Mouse (Mus musculus) ES-E14 (cell line): ENCODE data around the gene Stox2. TPM values are rescaled to one million over a fixed set of nuclear protein-coding genes. Genes with fewer than 3 reads are reported as not detected.
A peak's percentile ranks its signal among the peaks of the same experiment; 100 is the strongest.

Experiments
- DNase-seq: peaks from one replicate; pipeline ENCODE4 v3.0.0-alpha.2; 2013; ENCODE audit warnings: low read depth, low spot score
- H3K27ac ChIP-seq: 2 replicates; pipeline ENCODE4 v1.5.1; 2012; ENCODE audit warnings: low read depth, mild to moderate bottlenecking, low read length, moderate library complexity, mixed read lengths; ENCODE audit not compliant: poor library complexity, insufficient read depth, severe bottlenecking
- H3K36me3 ChIP-seq: 2 replicates; pipeline ENCODE4 v1.6.1; 2012; ENCODE audit warnings: mild to moderate bottlenecking, low read length, moderate library complexity, mixed read lengths; ENCODE audit not compliant: control insufficient read depth, poor library complexity, insufficient read depth, severe bottlenecking
- H3K4me1 ChIP-seq, 2 experiments: fragments of 150-350 bp in 1 of 2; sonication (generic) in 1 of 2; 2 replicates each; pipeline ENCODE4 v1.6.1; 2012; ENCODE audit warnings: low read length in 2 of 2, mild to moderate bottlenecking in 1 of 2, mixed read lengths in 1 of 2; ENCODE audit not compliant: control insufficient read depth in 2 of 2, insufficient read depth in 2 of 2, poor library complexity in 1 of 2
- H3K4me3 ChIP-seq, 2 experiments: fragments of 150-350 bp in 1 of 2; sonication (generic) in 1 of 2; 2 replicates each; pipeline ENCODE4 v1.5.1; 2012; ENCODE audit warnings: low read length in 2 of 2, low read depth in 1 of 2, mild to moderate bottlenecking in 1 of 2, mixed read lengths in 1 of 2; ENCODE audit not compliant: insufficient read depth in 1 of 2, poor library complexity in 1 of 2, severe bottlenecking in 1 of 2
- H3K9ac ChIP-seq: 2 replicates; pipeline ENCODE4 v1.6.1; 2012; ENCODE audit warnings: low read depth, mild to moderate bottlenecking, low read length, mixed read lengths; ENCODE audit not compliant: poor library complexity, insufficient read depth, severe bottlenecking
- H3K9me3 ChIP-seq: fragments of 150-350 bp; sonication (generic); 2 replicates; pipeline ENCODE4 v1.6.1; 2012; ENCODE audit warnings: low read depth, mild to moderate bottlenecking, low read length; ENCODE audit not compliant: control insufficient read depth, insufficient read depth
- CHD2 ChIP-seq: IDR thresholded peaks from 2 replicates; pipeline ENCODE4 v1.6.1; 2014; ENCODE audit warnings: mild to moderate bottlenecking, low read depth, low read length, inconsistent platforms
- HCFC1 ChIP-seq: IDR thresholded peaks from 2 replicates; pipeline ENCODE4 v1.6.1; 2012; ENCODE audit warnings: low read length, inconsistent platforms, borderline replicate concordance; ENCODE audit not compliant: insufficient read depth
- MAFK ChIP-seq: IDR thresholded peaks from 2 replicates; pipeline ENCODE4 v1.6.1; 2014; ENCODE audit warnings: mild to moderate bottlenecking, low read depth, low read length, inconsistent platforms; ENCODE audit not compliant: insufficient read depth
- ZC3H11A ChIP-seq: IDR thresholded peaks from 2 replicates; pipeline ENCODE4 v1.6.1; 2012; ENCODE audit warnings: low read depth, mild to moderate bottlenecking, inconsistent platforms, low read length, borderline replicate concordance
- ZNF384 ChIP-seq: IDR thresholded peaks from 2 replicates; pipeline ENCODE4 v1.6.1; 2012; ENCODE audit warnings: low read depth, low read length, inconsistent platforms
- in situ Hi-C, 2 experiments: fragments of 600-800 bp; cut with MboI; formaldehyde crosslinking; loops; one replicate each; pipeline ENCODE4 v1.15.1; 2025; ENCODE audit warnings: low sequenced_read_pairs in 2 of 2, inconsistent platforms in 1 of 2; ENCODE audit not compliant: unreplicated experiment in 2 of 2
- total RNA-seq: library from RNA; depleted of rRNA; stranded (reverse); fragments of 300-350 nt; gene quantifications from 2 replicates; pipeline ENCODE4 v1.2.3, GENCODE M21; 2012

Stox2 gene
- total RNA-seq, 1 experiment = 6.8 TPM

GRCm38 (mm10) chr8:47268931-47269330 lies 177.2 kb downstream of the Stox2 start:
- H3K4me1 ChIP-seq = peaks cover 3 to 9% of the 10 kb centered on the region in 2 experiments; a peak in 2 of 4 replicates
- DNase-seq = peak; percentile 9
- no peak overlapping the region for H3K27ac ChIP-seq
- no peak overlapping the region for H3K9ac ChIP-seq
- H3K4me3 ChIP-seq = peak overlapping the region in 1 of 2 experiments; percentile 59; a peak in 2 of 4 replicates
- no peaks in the 10 kb centered on the region for H3K36me3 ChIP-seq
- no peaks in the 10 kb centered on the region for H3K9me3 ChIP-seq
- TF ChIP-seq HCFC1 (no peak), CHD2 (no peak), MAFK (no peak), ZNF384 (no peak), ZC3H11A (no peak)
- in situ Hi-C loops = no loop called here

GRCm38 (mm10) chr8:47268062-47268822 lies 177.9 kb downstream of the Stox2 start:
- no peak overlapping the region for H3K27ac ChIP-seq
- no peak for DNase-seq

GRCm38 (mm10) chr8:47263070-47263843 lies 182.9 kb downstream of the Stox2 start:
- Histone ChIP-seq H3K9ac (no peak overlapping the region), H3K27ac (no peak overlapping the region), H3K4me3 (no peak overlapping the region), H3K4me1 (peaks cover under 1 to 17% of the 10 kb centered on the region in 2 experiments; a peak in 1 of 4 replicates), H3K36me3 (no peaks in the 10 kb centered on the region), H3K9me3 (no peaks in the 10 kb centered on the region)
- TF ChIP-seq HCFC1 = no peak
- TF ChIP-seq CHD2 = no peak
- no peak for TF ChIP-seq MAFK
- TF ChIP-seq ZNF384 = no peak
- no peak for TF ChIP-seq ZC3H11A
- DNase-seq = no peak
- in situ Hi-C loops = no loop called here

More at GRCm38 (mm10) chr8:47268062-47268822, 177.9 kb downstream of the Stox2 start:
- in situ Hi-C loops = no loop called here
- Histone ChIP-seq H3K36me3 (no peaks in the 10 kb centered on the region), H3K4me3 (peak overlapping the region; percentile 47 to 59), H3K9ac (peak overlapping the region; percentile 46), H3K9me3 (no peaks in the 10 kb centered on the region), H3K4me1 (peaks cover 3 to 9% of the 10 kb centered on the region in 2 experiments; a peak in 2 of 4 replicates)
- TF ChIP-seq HCFC1 (no peak), MAFK (0 out of 2 replicates have a peak, but pooled peaks have one; percentile 10)

GRCm38 (mm10) chr8:47260751-47261474 lies 185.2 kb downstream of the Stox2 start:
- H3K9me3 ChIP-seq = no peaks in the 10 kb centered on the region
- in situ Hi-C loops = no loop called here
- H3K4me1 ChIP-seq = peaks cover 0 to 12% of the 10 kb centered on the region in 2 experiments; a peak in 1 of 4 replicates
- H3K36me3 ChIP-seq = no peaks in the 10 kb centered on the region
- TF ChIP-seq MAFK (no peak), ZC3H11A (no peak), HCFC1 (no peak), CHD2 (no peak), ZNF384 (no peak)
- no peak for DNase-seq
- peak overlapping the region; percentile 34; the same call in 1 of the 2 replicates for H3K27ac ChIP-seq
- H3K9ac ChIP-seq = no peak overlapping the region
- H3K4me3 ChIP-seq = no peak overlapping the region
